Mouse (Mus musculus): ENCODE data around the gene S100a1. TPM values are rescaled to one million over a fixed set of nuclear protein-coding genes. Genes with fewer than 3 reads are reported as not detected.

S100a1 gene
- polyA plus RNA-seq, 1 experiment from 2014 or later = 190 TPM

DNA sequence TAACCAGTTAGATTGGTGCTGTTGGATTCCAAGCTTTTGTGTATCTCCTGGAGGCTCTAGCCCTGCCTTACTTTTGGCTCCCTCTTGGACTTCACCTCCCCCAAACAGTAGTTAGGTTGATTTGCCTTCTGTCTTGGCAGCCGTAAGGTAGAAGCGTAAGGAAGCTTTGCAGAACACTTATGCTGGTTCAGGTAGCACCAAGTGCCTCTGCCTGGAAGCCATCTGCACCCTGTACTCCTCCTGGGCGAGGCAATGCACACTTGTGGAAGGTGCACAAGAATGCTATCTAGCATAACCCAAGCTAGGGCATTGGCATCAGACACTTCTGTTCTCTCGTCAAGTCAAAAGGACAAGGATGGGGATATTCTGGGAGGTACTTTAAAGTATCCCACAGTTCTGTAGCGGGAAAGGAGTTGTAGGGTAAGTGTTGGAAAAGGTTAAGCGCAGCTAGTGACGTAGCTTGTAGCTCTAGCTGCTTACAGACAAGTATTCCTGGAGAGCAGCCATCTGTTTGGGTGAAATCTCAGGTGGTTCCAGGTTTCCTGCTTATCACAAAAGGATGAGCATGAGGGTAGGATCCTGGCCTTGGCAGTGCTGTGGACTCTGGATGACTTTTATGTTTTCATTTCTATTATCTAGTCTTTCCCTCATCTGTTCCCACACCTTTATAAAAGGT lies 18.2 kb downstream of the S100a1 start:
- ChIA-PET POLR2A (interaction anchor here (2.1 kb wide), 1 partner anchor 13 kb away, joined by 18 read pairs; the partner anchor contains the start of gene Chtop), CTCF (interaction anchor here (0.9 to 2.0 kb wide), 5 partner anchors 9 to 157 kb away, joined by 3 to 10 read pairs (median 3); partner anchors contain the start of gene S100a7a)
- no peaks in the 10 kb centered on the region for H3K27me3 ChIP-seq
- DNase-seq (ENCODE audit: low read depth, low spot score) = no peak
- no peak for TF ChIP-seq CTCF (IDR thresholded peaks at IDR 0.05)
- no peak for ATAC-seq
- in situ Hi-C loops (cut with MboI; ENCODE audit: low pct_unique_long_range_greater_than_20kb) = no loop called here

GRCm38 (mm10) chr3:90493831-90494540 lies 20.2 kb downstream of the S100a1 start:
- ChIA-PET POLR2A (interaction anchor here (0.9 to 2.1 kb wide), 4 partner anchors 13 to 151 kb away, joined by 3 to 18 read pairs (median 3); partner anchors contain the start of gene Chtop), CTCF (interaction anchor here (0.7 to 4.9 kb wide), 6 partner anchors 9 to 216 kb away, joined by 3 to 48 read pairs (median 5); partner anchors contain the start of gene S100a7a)
- DNase-seq (ENCODE audit: low read depth, low spot score) = no peak
- no peaks in the 10 kb centered on the region for H3K27me3 ChIP-seq
- in situ Hi-C loops (cut with MboI; ENCODE audit: low pct_unique_long_range_greater_than_20kb) = loop anchor here (5.0 kb wide), 1 partner anchor 213 kb away; no protein-coding TSS in a partner anchor
- TF ChIP-seq CTCF (IDR thresholded peaks at IDR 0.05) = no peak
- ATAC-seq = no peak

DNA sequence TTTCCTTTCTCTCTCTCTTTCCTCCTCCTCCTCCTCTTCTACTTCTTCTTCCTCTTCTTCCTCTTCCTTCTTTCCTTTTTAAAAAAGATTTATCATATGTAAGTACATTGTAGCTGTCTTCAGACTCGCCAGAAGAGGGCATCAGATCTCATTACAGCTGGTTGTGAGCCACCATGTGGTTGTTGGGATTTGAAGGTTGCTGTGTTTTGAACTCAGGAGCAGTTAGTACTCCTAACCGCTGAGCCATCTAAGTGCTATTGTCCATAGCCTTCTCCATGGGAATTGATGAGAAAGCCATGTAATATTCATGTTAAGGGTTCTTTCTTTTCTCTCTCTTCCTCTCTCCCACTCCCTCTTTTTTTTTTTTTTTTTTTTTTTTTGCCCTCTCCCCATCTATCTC lies 22.8 kb downstream of the S100a1 start:
- TF ChIP-seq CTCF (IDR thresholded peaks at IDR 0.05) = no peak
- in situ Hi-C loops (cut with MboI; ENCODE audit: low pct_unique_long_range_greater_than_20kb) = loop anchor here (5.0 kb wide), 1 partner anchor 216 kb away; no protein-coding TSS in a partner anchor
- ChIA-PET CTCF (interaction anchor here (0.8 to 5.0 kb wide), 14 partner anchors 11 to 219 kb away, joined by 3 to 48 read pairs (median 6); partner anchors contain the start of genes S100a1, S100a13 and S100a7a), POLR2A (interaction anchor here (0.6 to 1.4 kb wide), 4 partner anchors 11 to 123 kb away, joined by 3 read pairs; no protein-coding TSS in a partner anchor)
- H3K27me3 ChIP-seq = no peaks in the 10 kb centered on the region
- ATAC-seq (no peak), DNase-seq (ENCODE audit: low read depth, low spot score) (no peak)

DNA sequence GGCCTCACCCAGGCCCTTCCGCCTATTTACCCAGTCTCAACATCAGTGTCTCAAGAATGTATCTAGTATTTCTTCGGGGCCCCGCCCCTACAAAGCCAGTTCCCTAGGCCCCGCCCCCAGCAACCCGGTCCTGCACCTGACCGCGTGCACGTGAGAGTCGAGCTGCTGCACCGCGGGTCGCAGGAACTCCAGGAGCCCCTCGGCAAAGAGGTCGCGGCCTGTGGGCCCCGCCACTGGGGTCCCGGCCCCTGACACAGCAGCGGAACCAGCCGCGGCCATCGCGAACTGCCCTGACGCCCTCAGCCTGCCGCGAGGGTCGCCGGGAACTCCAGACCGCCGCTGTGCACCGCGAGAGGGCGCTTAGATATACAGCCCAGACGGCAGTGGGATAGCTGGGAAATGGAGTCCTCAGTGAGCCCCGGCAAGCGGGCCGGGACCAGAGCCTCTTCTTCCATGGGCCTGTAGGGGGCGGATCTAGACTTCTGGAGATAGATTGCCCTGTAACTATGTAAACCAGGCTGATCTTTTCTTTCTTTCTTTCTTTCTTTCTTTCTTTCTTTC lies 23.4 kb downstream of the S100a1 start, which contains the start of gene Snapin:
Gene Snapin, minus strand, starts transcription at position 338 of the 561 bp plus-strand sequence.
- TF ChIP-seq CTCF (IDR thresholded peaks at IDR 0.05) = peak; percentile 100
- DNase-seq (ENCODE audit: low read depth, low spot score) = peak; percentile 92
- no peaks in the 10 kb centered on the region for H3K27me3 ChIP-seq
- ChIA-PET CTCF (interaction anchor here (0.6 to 5.0 kb wide), 16 partner anchors 11 to 219 kb away, joined by 3 to 48 read pairs (median 5); partner anchors contain the start of genes S100a1, S100a13 and S100a7a), POLR2A (interaction anchor here (0.6 to 1.4 kb wide), 5 partner anchors 12 to 124 kb away, joined by 3 read pairs; no protein-coding TSS in a partner anchor)
- in situ Hi-C loops (cut with MboI; ENCODE audit: low pct_unique_long_range_greater_than_20kb) = loop anchor here (5.0 kb wide), 1 partner anchor 217 kb away; no protein-coding TSS in a partner anchor
- peak; percentile 99 for ATAC-seq

DNA sequence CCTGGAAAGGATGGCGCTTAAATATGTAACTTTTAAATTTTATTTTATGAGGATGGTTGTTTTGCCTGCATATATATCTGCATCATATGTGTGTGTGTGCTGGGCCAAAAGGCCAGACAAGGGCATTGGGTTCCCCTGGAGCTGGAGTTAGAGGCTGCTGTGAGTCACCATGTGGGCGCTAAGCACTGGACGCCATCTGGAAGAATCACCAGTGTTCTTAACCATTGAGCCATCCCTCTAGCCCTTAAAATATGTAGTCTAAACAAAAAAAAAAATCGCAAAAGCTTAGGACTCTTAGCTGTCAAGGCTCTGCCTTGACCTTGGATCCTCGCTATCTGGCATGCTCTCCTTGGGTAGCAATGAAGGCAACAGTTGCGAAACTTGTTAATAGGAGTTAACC lies 25.6 kb downstream of the S100a1 start:
- POLR2A ChIA-PET = no interaction called here
- TF ChIP-seq CTCF (IDR thresholded peaks at IDR 0.05) = no peak
- DNase-seq (ENCODE audit: low read depth, low spot score) (no peak), ATAC-seq (no peak)
- H3K27me3 ChIP-seq = no peaks in the 10 kb centered on the region
- CTCF ChIA-PET = interaction anchor here (0.7 to 5.0 kb wide), 4 partner anchors 24 to 220 kb away, joined by 3 to 22 read pairs (median 5); partner anchors contain the start of genes S100a1 and S100a13
- in situ Hi-C loops (cut with MboI; ENCODE audit: low pct_unique_long_range_greater_than_20kb) = no loop called here

GRCm38 (mm10) chr3:90486998-90487397 lies 27.2 kb downstream of the S100a1 start:
- TF ChIP-seq CTCF (IDR thresholded peaks at IDR 0.05) = no peak
- in situ Hi-C loops (cut with MboI; ENCODE audit: low pct_unique_long_range_greater_than_20kb) = no loop called here
- peak; percentile 17 for ATAC-seq
- no peaks in the 10 kb centered on the region for H3K27me3 ChIP-seq
- DNase-seq (ENCODE audit: low read depth, low spot score) = peak; percentile 83
- ChIA-PET CTCF (interaction anchor here (0.6 to 1.6 kb wide), 5 partner anchors 11 to 223 kb away, joined by 3 to 4 read pairs (median 4); no protein-coding TSS in a partner anchor), POLR2A (interaction anchor here (0.5 to 2.1 kb wide), 2 partner anchors 22 to 32 kb away, joined by 3 to 7 read pairs; partner anchors contain the start of gene Chtop)

- peak; percentile 55 for TF ChIP-seq CTCF (IDR thresholded peaks at IDR 0.05)
- in situ Hi-C loops (cut with MboI; ENCODE audit: low pct_unique_long_range_greater_than_20kb) = no loop called here
- CTCF ChIA-PET = interaction anchor here (0.7 to 1.0 kb wide), 4 partner anchors 45 to 234 kb away, joined by 3 to 4 read pairs (median 3); no protein-coding TSS in a partner anchor
- DNase-seq (ENCODE audit: low read depth, low spot score) (peak; percentile 100), ATAC-seq (peak; percentile 98)
- POLR2A ChIA-PET = interaction anchor here (0.7 kb wide), 3 partner anchors 152 to 587 kb away, joined by 5 to 6 read pairs (median 5); no protein-coding TSS in a partner anchor
- H3K27me3 ChIP-seq = no peaks in the 10 kb centered on the region
These were observed 38.2 kb downstream of the S100a1 start, which contains the start of gene Ilf2 for GRCm38 (mm10) chr3:90475831-90476611. Gene Ilf2 (plus strand): TSS chr3:90476126.

- ChIA-PET POLR2A (interaction anchor here (0.7 kb wide), 3 partner anchors 152 to 587 kb away, joined by 5 to 6 read pairs (median 5); no protein-coding TSS in a partner anchor), CTCF (interaction anchor here (0.7 to 1.0 kb wide), 4 partner anchors 44 to 235 kb away, joined by 3 to 4 read pairs (median 3); no protein-coding TSS in a partner anchor)
- no peak for TF ChIP-seq CTCF (IDR thresholded peaks at IDR 0.05)
- H3K27me3 ChIP-seq = no peaks in the 10 kb centered on the region
- peak; percentile 2 for ATAC-seq
- in situ Hi-C loops (cut with MboI; ENCODE audit: low pct_unique_long_range_greater_than_20kb) = no loop called here
- DNase-seq (ENCODE audit: low read depth, low spot score) = no peak
These were observed 38.9 kb downstream of the S100a1 start for GRCm38 (mm10) chr3:90475151-90475830.
